Mouse (Mus musculus): Measurements from ENCODE around the gene Mab21l2. TPM values are rescaled to one million over a fixed set of nuclear protein-coding genes. Genes with fewer than 3 reads are reported as not detected.

Gene Mab21l2
- polyA plus RNA-seq, 1 experiment from 2014 or later: 228 TPM

DNA sequence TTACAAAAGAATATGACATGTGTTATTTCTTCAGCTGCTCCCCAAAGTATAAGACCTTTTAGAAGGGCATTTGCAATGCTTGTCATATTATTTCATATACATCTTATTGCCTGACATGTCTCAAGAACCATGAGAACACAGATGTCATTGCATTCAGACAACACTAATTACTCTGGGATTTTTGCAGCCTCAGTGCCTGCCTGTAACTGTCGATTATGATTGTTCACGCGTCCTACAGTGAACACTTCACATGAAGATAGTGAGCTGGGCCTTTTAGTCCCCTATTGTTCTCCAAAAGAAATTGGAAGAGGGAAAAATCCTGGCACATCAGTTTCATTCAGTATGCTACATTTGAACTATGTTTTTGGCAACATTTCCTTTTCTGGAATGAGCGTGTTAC is 11.2 kb upstream of the Mab21l2 start:
- Histone ChIP-seq H3K27me3 (ENCODE audit: control insufficient read depth, insufficient read depth, low read length) (no peaks in the 10 kb centered on the region), H3K4me2 (ENCODE audit: low read depth, severe bottlenecking) (no peak overlapping the region), H3K4me1 (ENCODE audit: control insufficient read depth, insufficient read depth, low read length) (peaks cover 7% of the 10 kb centered on the region; the same call in 1 of the 2 replicates), H3K36me3 (ENCODE audit: control insufficient read depth, insufficient read depth, low read length) (no peaks in the 10 kb centered on the region), H3K27ac (replicated peaks; ENCODE audit: low read depth, low read length) (no peak overlapping the region), H3K4me3 (ENCODE audit: low read depth, low read length) (no peak overlapping the region), H3K9me3 (ENCODE audit: control insufficient read depth, low read length) (no peaks in the 10 kb centered on the region), H3K9ac (ENCODE audit: low read length) (no peak overlapping the region)
- WGBS: 88% methylated on average over 4 of the region's 4 CpGs
- ATAC-seq (ENCODE audit: insufficient number of reproducible peaks, low FRiP score, low TSS enrichment, low read depth) (no peak), DNase-seq (ENCODE audit: low spot score) (no peak)

DNA sequence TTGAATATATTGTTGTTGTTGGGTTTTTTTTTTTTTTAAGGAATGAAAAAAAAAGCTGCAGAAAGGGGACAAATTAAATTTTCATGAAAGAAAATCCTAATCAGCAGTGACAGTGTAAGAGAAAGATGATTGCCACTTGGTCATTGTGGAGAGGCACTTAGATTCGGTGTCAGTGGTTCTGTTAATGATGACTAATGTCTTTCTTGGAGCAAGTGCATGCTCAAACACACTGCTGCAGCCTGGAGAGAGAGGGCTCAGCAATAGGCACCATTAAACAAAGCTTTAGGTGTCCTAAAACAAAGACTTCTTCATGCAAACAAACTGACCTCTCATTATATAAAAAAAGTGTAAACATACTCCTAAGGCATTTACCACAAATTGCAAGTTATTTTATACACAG is 10.5 kb upstream of the Mab21l2 start:
- Histone ChIP-seq H3K9ac (ENCODE audit: low read length) (no peak overlapping the region), H3K4me1 (ENCODE audit: control insufficient read depth, insufficient read depth, low read length) (peaks cover 7% of the 10 kb centered on the region; the same call in 1 of the 2 replicates), H3K27ac (replicated peaks; ENCODE audit: low read depth, low read length) (no peak overlapping the region), H3K4me2 (ENCODE audit: low read depth, severe bottlenecking) (no peak overlapping the region), H3K27me3 (ENCODE audit: control insufficient read depth, insufficient read depth, low read length) (no peaks in the 10 kb centered on the region), H3K36me3 (ENCODE audit: control insufficient read depth, insufficient read depth, low read length) (no peaks in the 10 kb centered on the region), H3K9me3 (ENCODE audit: control insufficient read depth, low read length) (no peaks in the 10 kb centered on the region), H3K4me3 (ENCODE audit: low read depth, low read length) (no peak overlapping the region)
- ATAC-seq (ENCODE audit: insufficient number of reproducible peaks, low FRiP score, low TSS enrichment, low read depth) (no peak), DNase-seq (ENCODE audit: low spot score) (no peak)
- 39% methylated on average over 1 of the region's 1 CpGs for WGBS

DNA sequence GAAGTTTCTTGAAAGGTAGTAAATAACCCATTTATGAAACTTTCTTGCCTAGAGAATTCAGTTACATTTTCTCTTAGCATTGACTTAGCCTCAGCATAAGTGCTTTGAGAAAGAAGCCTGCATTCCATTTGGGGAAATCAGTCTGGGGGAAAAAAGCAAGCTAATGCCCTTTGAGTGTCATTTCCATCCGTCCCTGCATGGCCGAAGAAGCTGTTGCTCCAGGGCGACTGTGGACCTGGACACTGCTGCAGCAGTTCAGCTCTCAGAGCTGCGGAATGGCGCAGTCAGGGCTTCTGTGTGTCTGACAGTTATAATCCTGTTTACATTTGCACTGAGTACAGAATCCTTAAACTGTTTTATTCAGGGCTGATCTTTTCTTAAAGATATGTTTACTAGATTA is 3.7 kb upstream of the Mab21l2 start:
- DNase-seq (ENCODE audit: low spot score) (no peak), ATAC-seq (ENCODE audit: insufficient number of reproducible peaks, low FRiP score, low TSS enrichment, low read depth) (no peak)
- H3K4me1 ChIP-seq (ENCODE audit: control insufficient read depth, insufficient read depth, low read length): peaks cover 14% of the 10 kb centered on the region; the same call in 1 of the 2 replicates
- H3K36me3 ChIP-seq (ENCODE audit: control insufficient read depth, insufficient read depth, low read length): no peaks in the 10 kb centered on the region
- no peak overlapping the region for H3K4me2 ChIP-seq (ENCODE audit: low read depth, severe bottlenecking)
- H3K4me3 ChIP-seq (ENCODE audit: low read depth, low read length): no peak overlapping the region
- 15% methylated on average over 5 of the region's 5 CpGs for WGBS
- no peak overlapping the region for H3K27ac ChIP-seq (replicated peaks; ENCODE audit: low read depth, low read length)
- no peaks in the 10 kb centered on the region for H3K27me3 ChIP-seq (ENCODE audit: control insufficient read depth, insufficient read depth, low read length)
- H3K9ac ChIP-seq (ENCODE audit: low read length): no peak overlapping the region
- no peaks in the 10 kb centered on the region for H3K9me3 ChIP-seq (ENCODE audit: control insufficient read depth, low read length)

DNA sequence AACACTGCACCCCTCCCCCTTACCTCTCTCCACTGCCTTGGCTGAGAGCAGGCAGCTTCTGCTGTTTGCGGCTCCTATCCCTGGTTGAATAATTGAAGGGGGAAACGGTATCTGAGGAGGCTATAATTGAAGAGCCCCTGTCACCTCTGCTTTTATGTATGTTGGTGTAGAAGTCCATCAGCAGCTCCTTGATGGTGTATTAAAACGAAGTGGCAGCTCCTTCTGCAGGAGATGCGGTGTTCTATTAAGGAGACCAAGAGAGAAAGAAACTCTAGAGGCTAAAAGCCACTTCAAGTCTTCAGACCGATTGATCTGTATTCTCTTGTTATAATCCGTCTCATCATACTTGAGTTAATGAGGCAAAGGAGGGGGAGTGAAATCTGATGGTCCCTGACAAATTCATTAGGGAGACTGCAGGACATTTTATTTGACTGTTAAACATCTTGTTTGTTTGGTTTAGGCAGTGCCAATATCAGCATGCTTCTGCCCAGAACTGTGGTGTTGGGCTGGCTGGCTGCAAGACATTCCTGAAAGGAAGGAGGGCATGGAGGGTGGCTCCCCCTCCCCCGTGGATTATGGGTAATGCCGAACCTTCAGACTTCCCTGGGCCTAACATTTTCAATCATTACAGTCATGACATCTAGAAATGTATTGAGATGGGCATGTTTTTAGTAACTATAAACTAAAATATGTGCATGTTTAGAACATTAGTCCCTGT is 2.7 kb upstream of the Mab21l2 start:
- DNase-seq (ENCODE audit: low spot score) (peak; percentile 71), ATAC-seq (ENCODE audit: insufficient number of reproducible peaks, low FRiP score, low TSS enrichment, low read depth) (peak; percentile 44; the same call in 1 of the 2 replicates)
- Histone ChIP-seq H3K27me3 (ENCODE audit: control insufficient read depth, insufficient read depth, low read length) (no peaks in the 10 kb centered on the region), H3K4me2 (ENCODE audit: low read depth, severe bottlenecking) (peak overlapping the region; percentile 58), H3K4me3 (ENCODE audit: low read depth, low read length) (no peak overlapping the region; the same call in 1 of the 2 replicates), H3K4me1 (ENCODE audit: control insufficient read depth, insufficient read depth, low read length) (peaks cover 8% of the 10 kb centered on the region; the same call in 1 of the 2 replicates), H3K36me3 (ENCODE audit: control insufficient read depth, insufficient read depth, low read length) (no peaks in the 10 kb centered on the region; the same call in 1 of the 2 replicates), H3K9me3 (ENCODE audit: control insufficient read depth, low read length) (no peaks in the 10 kb centered on the region), H3K9ac (ENCODE audit: low read length) (peak overlapping the region; percentile 34; the same call in 1 of the 2 replicates), H3K27ac (replicated peaks; ENCODE audit: low read depth, low read length) (peak overlapping the region; percentile 95)
- 4% methylated on average over 8 of the region's 8 CpGs for WGBS

DNA sequence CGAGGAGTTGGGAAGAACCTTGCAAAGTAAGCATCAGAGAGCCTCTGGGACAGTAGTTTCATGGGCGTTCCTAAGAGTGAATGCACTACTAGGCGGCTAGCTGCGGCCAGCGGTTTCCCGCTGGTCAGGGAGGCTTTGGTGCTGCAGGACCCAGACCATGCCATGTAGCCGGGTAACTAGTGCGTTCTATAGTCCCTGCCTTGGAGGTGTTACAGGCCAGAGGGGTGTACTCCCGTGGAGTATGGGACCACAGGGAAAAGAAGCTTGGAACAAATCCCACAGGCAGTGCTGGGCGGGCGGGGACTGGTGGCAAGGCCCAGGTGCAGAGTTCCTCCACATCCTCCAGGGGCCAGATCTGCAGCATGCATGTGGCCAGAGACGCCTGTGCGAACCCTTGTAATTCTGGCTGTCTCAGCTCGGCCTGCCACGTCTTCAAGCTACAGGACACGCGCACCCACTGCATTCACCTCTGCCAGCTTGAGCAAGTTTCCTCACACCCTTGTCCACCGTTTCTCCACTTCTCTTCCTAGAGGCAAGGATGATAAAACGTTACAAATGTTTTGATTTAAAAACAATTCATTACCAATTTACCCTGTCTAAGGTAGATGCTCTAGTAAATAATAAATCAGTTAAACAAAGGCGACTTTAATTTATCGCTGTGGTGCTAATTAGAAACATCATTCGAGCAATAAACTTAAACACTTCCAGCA is 2.0 kb upstream of the Mab21l2 start:
- peak overlapping the region; percentile 95 for H3K27ac ChIP-seq (replicated peaks; ENCODE audit: low read depth, low read length)
- H3K4me2 ChIP-seq (ENCODE audit: low read depth, severe bottlenecking): peak overlapping the region; percentile 58
- no peaks in the 10 kb centered on the region for H3K27me3 ChIP-seq (ENCODE audit: control insufficient read depth, insufficient read depth, low read length)
- no peaks in the 10 kb centered on the region for H3K9me3 ChIP-seq (ENCODE audit: control insufficient read depth, low read length)
- peaks cover 8% of the 10 kb centered on the region; the same call in 1 of the 2 replicates for H3K4me1 ChIP-seq (ENCODE audit: control insufficient read depth, insufficient read depth, low read length)
- DNase-seq (ENCODE audit: low spot score) (peak; percentile 86), ATAC-seq (ENCODE audit: insufficient number of reproducible peaks, low FRiP score, low TSS enrichment, low read depth) (peak; percentile 75)
- under 1% methylated on average over 22 of the region's 22 CpGs for WGBS
- peak overlapping the region; percentile 60 for H3K9ac ChIP-seq (ENCODE audit: low read length)
- H3K4me3 ChIP-seq (ENCODE audit: low read depth, low read length): peak overlapping the region; percentile 22
- H3K36me3 ChIP-seq (ENCODE audit: control insufficient read depth, insufficient read depth, low read length): no peaks in the 10 kb centered on the region; the same call in 1 of the 2 replicates

DNA sequence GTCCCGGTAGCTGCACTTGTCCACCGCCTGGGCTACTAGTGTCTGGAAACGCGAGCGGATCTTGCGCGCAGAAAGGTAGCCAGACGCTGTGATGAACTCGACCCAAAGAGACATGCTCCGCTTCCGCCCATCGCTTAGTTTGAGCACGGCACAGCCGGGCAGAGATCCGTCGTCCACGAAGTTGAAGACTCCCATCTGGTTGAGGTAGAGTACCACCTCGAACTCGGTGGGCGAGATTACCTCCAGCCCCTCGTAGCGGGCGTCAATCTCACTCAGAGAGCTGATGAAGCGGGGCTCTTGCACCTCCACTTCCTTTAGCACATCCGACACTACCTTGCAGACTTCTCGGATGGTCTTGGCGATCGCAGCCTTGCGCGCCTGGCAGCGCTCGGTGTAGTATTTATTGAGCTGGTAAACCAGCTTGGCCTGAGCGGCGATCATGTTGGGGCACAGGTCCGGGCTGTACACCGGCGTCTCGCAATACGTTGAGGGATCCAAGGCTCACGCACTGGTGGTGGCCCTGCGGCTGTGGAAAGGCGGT is 1.1 kb downstream of the Mab21l2 start:
- H3K4me3 ChIP-seq (ENCODE audit: low read depth, low read length): peak overlapping the region; percentile 77
- H3K27ac ChIP-seq (replicated peaks; ENCODE audit: low read depth, low read length): peak overlapping the region; percentile 100
- H3K9me3 ChIP-seq (ENCODE audit: control insufficient read depth, low read length): no peaks in the 10 kb centered on the region
- WGBS: under 1% methylated on average over 42 of the region's 42 CpGs
- H3K4me1 ChIP-seq (ENCODE audit: control insufficient read depth, insufficient read depth, low read length): peaks cover 8% of the 10 kb centered on the region; the same call in 1 of the 2 replicates
- ATAC-seq (ENCODE audit: insufficient number of reproducible peaks, low FRiP score, low TSS enrichment, low read depth) (no peak), DNase-seq (ENCODE audit: low spot score) (peak; percentile 76)
- peak overlapping the region; percentile 100 for H3K9ac ChIP-seq (ENCODE audit: low read length)
- H3K27me3 ChIP-seq (ENCODE audit: control insufficient read depth, insufficient read depth, low read length): no peaks in the 10 kb centered on the region
- no peaks in the 10 kb centered on the region; the same call in 1 of the 2 replicates for H3K36me3 ChIP-seq (ENCODE audit: control insufficient read depth, insufficient read depth, low read length)
- peak overlapping the region; percentile 59 for H3K4me2 ChIP-seq (ENCODE audit: low read depth, severe bottlenecking)

DNA sequence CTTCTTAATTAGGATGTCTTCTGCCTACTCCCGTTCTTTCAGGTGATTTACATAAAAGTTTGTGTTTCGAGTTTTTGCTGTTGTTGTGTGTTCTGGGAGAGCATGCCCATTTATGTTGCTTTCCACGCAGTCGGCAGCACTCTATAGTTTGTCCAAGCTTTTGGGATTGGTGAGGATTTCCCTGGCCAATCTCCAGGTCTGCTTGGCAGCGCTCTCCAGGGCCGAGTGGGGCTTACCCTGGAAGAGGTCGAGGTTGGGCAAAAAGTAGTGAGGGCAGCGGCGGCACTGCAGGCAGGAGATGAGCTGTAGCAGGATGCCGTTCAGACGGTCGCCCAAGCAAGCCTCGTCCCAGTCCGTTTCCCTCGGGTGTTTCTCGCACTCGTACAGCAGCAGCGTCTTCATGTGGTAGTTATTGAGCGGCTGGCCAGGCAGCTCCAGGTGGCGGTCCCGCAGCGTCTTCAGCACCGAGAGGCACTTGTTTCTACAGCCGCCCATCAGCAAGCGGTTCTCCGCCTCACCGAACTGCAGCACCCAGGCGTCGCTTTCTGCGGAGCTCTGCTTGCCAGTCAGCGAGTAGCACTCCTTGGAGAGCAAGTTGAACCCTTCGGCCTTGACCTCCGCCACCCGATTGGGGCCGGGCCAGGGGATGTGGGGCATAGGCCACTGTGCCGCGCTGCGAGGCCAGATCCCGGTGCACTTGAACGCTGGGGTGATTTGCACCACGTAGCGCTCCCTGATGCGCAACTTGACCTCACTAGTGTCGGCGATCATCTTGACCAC is 1.8 kb downstream of the Mab21l2 start:
- no peaks in the 10 kb centered on the region for H3K27me3 ChIP-seq (ENCODE audit: control insufficient read depth, insufficient read depth, low read length)
- H3K9ac ChIP-seq (ENCODE audit: low read length): peak overlapping the region; percentile 100
- H3K36me3 ChIP-seq (ENCODE audit: control insufficient read depth, insufficient read depth, low read length): no peaks in the 10 kb centered on the region; the same call in 1 of the 2 replicates
- no peak for ATAC-seq (ENCODE audit: insufficient number of reproducible peaks, low FRiP score, low TSS enrichment, low read depth)
- peaks cover 12% of the 10 kb centered on the region for H3K4me1 ChIP-seq (ENCODE audit: control insufficient read depth, insufficient read depth, low read length)
- DNase-seq (ENCODE audit: low spot score): peak; percentile 77
- peak overlapping the region; percentile 59 for H3K4me2 ChIP-seq (ENCODE audit: low read depth, severe bottlenecking)
- H3K9me3 ChIP-seq (ENCODE audit: control insufficient read depth, low read length): no peaks in the 10 kb centered on the region
- peak overlapping the region; percentile 77 for H3K4me3 ChIP-seq (ENCODE audit: low read depth, low read length)
- under 1% methylated on average over 43 of the region's 45 CpGs for WGBS
- H3K27ac ChIP-seq (replicated peaks; ENCODE audit: low read depth, low read length): peak overlapping the region; percentile 100

DNA sequence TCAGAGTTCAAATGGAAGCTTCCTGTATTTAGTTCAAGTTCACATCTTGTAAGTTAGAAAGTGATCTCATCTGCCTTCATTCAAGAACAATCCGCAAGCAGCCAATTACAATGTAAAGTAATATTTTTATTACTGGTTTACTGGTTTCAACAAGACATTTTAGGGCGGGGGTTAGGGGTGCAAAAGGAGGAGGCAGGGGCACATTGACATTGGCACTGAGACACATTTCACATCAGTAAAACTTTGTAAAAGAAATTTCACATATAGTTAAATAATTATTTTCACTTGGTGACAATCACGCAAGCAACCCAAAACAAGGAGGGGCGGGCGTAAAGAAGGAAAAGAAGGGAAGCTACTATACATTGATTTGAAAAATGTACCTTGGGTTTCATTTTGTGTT is 2.5 kb downstream of the Mab21l2 start:
- peak; percentile 50 for DNase-seq (ENCODE audit: low spot score)
- peak overlapping the region; percentile 77 for H3K4me3 ChIP-seq (ENCODE audit: low read depth, low read length)
- no peak for ATAC-seq (ENCODE audit: insufficient number of reproducible peaks, low FRiP score, low TSS enrichment, low read depth)
- 9% methylated on average over 5 of the region's 5 CpGs for WGBS
- no peaks in the 10 kb centered on the region for H3K27me3 ChIP-seq (ENCODE audit: control insufficient read depth, insufficient read depth, low read length)
- H3K36me3 ChIP-seq (ENCODE audit: control insufficient read depth, insufficient read depth, low read length): no peaks in the 10 kb centered on the region; the same call in 1 of the 2 replicates
- H3K9ac ChIP-seq (ENCODE audit: low read length): peak overlapping the region; percentile 100
- H3K9me3 ChIP-seq (ENCODE audit: control insufficient read depth, low read length): no peaks in the 10 kb centered on the region
- H3K4me2 ChIP-seq (ENCODE audit: low read depth, severe bottlenecking): peak overlapping the region; percentile 59; the same call in 1 of the 2 replicates
- peaks cover 11% of the 10 kb centered on the region for H3K4me1 ChIP-seq (ENCODE audit: control insufficient read depth, insufficient read depth, low read length)
- peak overlapping the region; percentile 100 for H3K27ac ChIP-seq (replicated peaks; ENCODE audit: low read depth, low read length)

Data from limb, embryonic 11.5 days (tissue).